Mouse (Mus musculus) thymus, adult 18-20 months (tissue): ENCODE measurements around the gene Ryr1.

ENCODE experiments used
- DNase-seq, 2 experiments: peaks; one replicate each; pipeline ENCODE4 v3.0.0; 2022; ENCODE audit warnings: mixed read lengths in 2 of 2

Ryr1 gene

DNA sequence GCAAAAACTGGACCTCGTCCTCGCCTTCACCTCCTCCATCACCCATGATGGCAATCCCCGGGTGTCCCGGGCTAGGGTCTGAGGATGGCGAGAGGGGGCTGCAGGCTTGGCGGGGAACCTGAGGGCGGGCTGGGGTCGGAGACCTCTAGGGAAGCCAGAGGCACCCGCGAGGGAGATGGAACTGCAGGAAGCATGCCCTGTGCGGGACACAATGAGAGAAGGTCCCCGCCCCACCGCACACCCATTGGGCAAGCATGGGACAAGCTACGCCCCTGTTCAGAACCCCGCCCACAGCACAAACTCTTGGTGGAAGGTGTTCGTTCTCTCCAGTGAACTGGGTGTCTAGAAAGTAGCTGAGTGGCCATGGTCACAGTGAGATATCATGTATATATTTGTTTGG, at the start of gene Ryr1:
Gene Ryr1 (minus strand): TSS at position 210 of the 400 bp plus-strand sequence.
- DNase-seq = peak; percentile 44 to 48

DNA sequence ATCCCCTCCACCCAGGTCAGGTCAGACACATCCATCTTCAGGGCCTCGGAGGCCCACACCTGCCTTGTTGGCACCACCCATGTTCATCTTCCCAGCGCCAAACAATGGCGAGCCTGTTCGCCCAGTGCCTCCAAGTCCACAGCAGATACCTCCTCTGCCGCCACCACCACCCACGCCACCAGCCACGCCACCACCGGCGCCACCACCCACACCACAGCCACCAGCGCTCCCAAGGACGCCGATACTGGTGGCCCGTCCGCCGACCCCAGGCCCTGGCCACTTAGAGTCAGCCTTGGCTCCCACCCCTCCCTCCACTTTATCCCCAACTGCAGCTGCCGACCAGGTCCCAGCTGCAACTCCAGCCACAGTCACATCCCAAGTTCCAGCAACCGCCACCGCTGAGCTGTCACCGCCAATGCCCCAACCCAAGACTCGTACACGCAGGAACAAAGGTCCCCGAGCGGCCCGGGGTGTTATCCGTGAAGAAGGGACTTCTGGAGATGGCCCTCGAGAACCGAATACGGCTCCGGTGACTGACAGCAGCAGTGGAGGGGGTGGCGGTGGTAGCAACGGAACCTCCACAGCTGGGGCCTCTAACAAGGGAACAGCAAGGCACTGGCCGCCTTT, 47.5 kb upstream of the Ryr1 start:
- no peak for DNase-seq

DNA sequence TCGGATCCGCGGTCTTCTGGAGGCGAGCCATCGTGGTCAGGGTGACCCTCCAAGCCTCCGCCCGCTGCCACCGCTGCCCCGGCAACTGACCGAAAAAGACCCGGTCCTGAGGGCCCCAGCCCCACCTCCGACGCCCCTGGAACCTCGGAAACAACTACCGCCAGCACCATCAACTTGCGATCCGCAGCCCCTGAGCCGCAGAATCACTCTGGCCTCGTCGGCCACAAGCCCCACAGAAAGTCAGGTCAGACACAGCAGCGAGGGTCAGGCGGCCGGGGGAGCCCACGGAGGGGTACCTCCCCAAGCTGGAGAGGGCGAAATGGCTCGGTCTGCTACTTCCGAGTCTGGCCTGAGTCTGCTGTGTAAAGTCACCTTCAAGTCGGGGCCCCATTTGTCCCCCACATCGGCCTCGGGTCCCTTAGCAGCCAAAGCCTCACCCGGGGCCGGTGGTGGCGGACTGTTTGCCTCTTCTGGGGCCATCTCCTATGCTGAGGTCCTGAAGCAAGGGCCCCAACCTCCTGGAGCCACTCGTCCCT, 46.7 kb upstream of the Ryr1 start:
- no peak for DNase-seq

DNA sequence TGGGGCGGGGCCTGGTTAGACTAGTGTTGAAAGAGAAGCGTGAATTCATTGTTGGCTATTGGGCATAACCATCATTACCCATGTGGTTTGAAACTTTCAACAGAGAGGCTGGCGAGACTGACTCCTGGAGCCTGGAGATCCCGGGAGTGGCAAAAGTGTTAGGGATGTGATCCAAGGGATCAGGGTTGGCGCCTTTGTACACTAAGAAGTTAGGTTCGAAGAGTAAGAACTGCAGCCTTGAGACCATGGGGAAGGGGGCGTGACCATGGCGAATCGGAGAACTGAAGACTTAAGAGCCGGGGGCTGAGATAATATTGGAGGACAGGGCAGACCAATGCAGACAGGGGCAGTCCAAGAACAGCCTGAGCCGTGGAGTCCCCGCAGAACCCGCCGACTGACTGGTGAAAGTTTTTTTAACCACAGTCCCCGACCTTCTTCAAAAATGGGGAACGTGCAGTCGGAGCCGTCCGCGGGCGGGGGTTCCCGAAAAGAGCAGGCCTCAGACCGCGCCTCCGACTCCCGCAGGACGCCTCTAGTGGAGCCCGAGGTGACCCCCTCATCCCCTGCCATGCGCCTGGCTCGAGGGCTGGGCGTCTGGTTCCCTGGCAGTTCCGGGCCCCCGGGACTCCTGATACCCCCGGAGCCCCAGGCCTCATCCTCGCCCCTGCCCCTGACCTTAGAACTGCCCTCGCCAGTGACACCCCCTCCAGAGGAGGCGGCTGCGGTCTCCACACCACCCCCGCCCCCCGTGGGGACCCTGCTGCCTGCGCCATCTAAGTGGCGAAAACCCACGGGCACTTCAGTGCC, 46.0 kb upstream of the Ryr1 start:
- no peak for DNase-seq

DNA sequence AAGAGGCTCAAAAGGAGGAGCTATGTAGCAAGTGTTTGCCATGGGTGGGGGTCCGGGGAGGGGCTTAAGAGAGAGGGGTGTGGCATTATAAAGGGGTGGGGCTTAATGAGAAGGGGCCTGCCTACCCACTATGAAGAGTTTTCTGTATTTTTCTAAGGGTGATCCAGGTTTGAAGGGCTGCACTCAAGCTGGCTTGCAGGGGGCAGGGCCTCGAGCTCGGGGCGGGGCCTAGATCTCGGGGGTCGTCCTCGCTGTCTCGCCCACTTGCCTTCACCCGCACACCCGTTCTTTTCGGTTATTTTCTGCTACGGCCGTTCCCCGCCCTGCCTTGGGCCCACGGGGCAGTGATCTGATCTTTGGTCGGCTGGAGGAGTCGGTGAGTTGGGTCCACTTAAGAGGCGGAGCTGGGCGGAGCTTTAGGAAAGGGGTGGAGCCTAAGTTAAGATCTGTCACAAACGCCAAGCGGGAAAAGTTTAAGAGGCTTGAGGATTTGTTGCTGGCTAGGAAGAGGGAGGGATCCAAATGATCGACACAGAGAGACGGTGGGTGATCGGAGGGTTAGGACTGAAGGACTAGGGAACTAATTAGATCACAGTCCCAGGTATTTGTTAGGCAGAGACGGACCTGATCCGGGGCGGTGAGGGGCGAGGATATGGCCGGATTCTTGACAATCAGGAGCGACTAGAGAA, 45.2 kb upstream of the Ryr1 start, which contains the start of the genes Ggn and Spred3:
Gene Ggn (plus strand): TSS at position 145 of the 689 bp plus-strand sequence.
Gene Spred3 (minus strand): TSS at position 346 of the 689 bp plus-strand sequence.
- DNase-seq = no peak

DNA sequence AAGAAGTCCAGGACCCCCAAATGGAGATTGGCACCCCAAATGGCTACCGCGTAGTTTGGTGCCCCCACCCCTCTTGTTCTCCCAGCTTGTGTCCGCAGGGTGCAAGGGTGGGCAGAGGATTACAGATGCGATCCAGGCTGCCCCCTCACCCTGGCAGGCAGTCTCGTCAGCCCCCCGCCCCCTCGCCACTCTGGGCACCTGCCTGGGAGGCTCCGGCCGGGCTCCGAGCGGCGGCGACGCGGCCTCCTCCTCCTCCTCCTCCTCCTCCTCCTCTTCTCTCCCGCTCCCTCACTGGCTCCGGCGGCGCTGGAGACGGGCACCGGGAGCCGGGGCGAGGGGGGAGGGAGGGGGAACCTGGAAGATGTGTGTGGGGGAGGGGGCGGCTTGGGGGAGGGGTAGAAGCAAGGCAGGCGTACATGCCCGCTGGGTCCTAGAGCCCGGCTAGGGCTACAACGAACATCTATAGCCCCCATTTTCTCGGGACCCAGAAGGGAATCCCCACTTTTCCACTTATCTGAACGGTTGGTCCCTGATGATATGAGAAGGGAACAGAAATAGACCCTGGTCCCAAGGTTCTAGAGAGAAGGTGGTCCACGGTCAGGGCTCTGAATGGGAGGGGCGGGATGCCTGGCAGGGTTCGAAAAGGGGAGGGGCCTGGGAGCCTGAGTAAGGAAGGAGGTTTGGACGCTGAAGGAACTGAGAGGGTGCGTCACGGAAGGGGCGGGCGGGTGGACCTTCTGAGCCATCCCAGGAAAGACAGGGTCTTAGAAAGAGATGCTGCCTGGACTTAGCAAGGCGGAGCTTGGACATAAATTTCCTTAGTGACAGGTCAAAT, 44.5 kb upstream of the Ryr1 start:
- peak in 1 of 2 experiments; percentile 20 for DNase-seq

DNA sequence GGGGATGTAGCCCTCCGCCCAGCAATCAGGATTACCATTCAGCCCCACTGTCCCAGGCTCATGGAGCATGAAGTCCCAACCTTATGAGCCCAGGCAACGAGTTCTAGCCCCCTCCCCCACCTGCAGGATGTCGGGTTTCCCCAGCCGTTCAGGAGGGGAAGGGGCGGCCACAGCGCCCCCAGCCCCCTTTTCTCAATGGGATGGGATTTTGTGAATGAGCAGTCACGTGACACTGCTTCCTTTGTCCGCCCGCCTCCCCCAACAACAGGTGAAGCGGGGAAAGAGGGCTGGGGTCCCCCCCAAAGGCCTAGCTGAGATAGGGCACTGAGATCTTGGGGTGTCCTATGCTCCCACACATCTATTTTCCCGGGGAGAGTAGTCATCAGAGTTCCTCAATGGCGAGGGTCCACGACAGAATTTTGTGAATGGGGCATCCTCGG, 43.8 kb upstream of the Ryr1 start:
- no peak for DNase-seq

DNA sequence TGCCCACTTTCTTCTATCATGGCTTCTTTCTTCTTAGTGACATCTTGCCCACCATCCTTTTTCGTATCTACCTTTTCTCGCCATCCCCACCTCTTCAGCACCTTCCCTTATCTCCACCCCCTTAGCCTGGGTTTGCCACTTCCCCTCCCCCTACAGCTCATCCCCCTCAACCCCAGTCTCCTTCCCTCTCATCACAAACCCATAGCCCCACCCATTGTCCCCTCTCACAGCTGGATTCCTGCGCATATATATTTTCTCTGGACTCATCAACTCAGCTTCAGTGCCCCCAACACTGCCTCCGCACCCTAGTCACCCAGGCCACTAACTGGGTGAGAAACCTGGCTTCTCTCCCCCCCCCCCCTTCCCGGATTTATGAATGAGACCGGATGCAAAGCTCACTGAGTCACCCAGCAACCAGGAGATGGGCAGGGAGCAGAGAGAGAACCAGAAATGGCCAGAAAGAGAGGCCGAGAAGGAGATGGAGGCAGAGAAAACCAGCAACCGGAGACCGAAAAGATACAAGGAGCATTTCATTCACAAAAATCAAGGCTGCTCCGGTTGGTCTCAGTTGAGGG, 43.2 kb upstream of the Ryr1 start:
- no peak for DNase-seq

DNA sequence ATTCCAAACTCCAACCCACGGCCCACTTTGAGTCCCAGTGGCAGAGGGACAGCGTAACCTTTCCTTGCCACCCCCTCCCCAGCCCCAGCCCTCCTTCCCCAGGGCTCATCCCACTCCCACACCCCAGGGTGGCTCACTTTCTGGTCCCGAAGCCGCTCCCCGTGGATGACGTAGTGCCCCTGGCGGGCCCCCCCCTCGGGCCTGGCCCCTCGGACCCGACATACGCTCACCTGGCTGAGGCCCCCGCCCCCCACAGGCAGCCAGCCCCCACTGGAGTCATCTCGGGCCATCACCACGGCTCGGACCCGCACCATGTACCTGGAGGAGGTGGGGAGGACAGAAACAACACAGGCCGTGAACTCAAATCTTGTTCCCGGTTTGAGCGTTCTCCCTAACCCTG, 42.7 kb upstream of the Ryr1 start:
- no peak for DNase-seq

DNA sequence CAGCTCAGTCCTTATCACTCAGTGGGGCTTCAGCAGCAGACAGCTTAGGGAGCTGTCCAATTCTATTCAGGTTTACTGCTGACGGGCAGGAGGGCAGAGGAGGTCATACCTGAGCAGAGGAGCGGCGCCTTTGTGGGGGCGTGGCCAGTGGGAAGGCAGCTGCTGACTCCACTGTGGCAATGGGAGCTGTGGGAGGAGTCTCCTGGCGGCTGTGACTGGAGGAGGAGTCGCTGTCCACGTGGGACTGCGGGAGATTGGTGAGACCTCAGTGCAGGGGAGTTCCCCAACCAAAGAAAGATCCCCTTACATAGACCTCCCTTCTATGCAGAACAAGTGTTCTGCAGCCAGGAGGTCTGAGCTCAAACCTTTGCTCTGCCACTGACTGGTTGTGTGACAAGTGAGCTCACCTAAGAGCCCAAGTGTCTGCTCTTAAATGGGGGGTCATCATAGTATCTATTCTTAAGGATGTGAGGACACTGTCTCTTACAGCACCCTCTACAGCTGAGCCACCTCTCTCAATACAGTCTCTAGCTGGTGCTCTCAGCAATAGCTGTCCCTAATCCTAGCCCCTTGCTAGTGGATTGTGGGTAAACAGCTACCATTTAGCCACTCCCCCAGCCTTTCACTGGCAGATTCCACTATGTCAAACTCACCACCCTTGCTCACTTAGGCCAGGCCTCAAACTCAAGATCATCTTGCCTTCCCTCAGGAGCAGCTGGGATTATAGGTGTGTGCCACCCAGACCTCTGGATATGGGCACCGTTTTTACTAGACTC, 38.0 kb upstream of the Ryr1 start:
- DNase-seq = no peak

DNA sequence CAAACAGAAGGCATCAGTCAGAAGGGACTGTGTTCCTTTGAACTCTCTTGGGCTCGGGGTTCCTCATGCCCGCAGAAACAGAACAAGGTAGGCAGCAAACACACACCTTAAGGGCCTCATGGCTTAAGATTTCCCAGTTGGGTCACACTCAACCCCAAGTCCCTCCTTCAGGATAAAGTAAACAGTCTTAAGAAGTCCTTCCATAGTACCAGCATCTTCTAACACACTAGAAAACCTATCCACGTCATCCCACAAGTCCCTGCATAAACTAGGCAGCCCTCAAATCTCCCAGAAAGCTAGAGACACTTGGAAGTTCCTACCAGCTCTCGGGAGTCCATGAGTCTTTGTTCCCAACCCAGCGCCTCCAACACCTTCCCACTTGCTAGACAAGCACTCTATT, 37.3 kb upstream of the Ryr1 start:
- no peak for DNase-seq

DNA sequence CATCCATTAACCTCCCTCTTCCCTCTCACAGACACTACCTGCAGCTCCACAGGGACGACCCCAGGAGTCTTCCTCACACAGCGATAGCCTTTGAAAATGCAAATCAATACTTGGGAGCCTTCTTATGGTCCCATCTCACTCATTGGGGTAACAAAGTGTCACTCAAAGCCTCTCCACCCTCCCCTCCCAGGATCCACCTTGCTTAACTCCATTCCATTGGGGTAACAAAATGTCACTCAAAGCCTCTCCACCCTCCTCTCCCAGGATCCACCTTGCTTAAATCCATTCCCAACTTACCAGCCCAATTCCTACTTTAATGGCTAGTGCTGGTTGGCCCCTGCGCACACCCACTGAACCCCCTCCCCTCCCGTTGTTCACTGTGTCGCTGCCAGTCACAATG, 33.3 kb upstream of the Ryr1 start:
- no peak for DNase-seq

DNA sequence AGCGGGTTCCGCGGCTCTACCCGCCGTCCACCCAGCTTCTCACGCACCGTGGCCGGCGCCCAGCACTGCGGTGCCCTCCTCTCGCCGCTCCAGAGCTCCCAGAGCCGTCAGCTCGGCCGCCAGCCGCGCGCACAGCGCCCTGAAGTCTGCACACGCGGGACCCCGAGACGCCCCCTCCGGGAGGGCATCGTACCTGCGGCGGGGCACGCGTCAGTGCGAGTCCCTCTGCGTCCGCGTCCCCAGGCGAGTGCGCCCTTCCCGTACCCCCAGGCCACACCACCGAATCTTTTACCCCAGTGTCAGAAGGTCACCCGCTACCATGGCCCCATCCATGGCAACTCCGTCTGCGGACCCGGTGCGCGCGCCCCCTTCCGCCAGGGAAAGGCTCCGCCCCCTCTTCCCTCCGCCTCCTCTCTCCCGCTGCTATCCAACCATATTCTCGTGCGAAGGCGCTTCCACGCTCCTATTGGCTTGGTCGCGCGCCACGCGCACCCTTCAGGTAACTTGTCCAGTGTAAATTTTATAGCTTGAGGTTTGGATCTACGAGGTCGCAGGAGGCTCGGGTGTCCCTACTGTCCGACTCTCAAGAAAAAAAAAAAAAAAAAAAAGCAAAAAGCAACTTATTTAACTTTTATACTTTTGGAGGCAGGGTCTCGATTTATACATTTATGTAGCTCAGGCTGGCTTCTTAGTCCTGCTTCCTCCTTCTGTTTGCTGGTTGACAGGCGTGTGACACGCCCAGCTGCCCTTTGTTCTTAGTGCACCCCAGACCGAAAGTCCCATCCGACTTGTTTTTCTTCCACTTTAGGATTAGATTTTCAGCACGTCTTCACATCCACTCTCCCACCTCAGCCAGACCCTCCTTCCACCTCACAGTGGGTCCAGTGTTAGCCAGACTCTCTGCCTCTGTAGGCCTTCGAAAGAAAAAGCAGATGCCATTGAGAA, 31.1 kb upstream of the Ryr1 start, which contains the start of gene Fam98c:
Gene Fam98c (minus strand): TSS at position 397 of the 945 bp plus-strand sequence.
- peak; percentile 75 to 81 for DNase-seq

DNA sequence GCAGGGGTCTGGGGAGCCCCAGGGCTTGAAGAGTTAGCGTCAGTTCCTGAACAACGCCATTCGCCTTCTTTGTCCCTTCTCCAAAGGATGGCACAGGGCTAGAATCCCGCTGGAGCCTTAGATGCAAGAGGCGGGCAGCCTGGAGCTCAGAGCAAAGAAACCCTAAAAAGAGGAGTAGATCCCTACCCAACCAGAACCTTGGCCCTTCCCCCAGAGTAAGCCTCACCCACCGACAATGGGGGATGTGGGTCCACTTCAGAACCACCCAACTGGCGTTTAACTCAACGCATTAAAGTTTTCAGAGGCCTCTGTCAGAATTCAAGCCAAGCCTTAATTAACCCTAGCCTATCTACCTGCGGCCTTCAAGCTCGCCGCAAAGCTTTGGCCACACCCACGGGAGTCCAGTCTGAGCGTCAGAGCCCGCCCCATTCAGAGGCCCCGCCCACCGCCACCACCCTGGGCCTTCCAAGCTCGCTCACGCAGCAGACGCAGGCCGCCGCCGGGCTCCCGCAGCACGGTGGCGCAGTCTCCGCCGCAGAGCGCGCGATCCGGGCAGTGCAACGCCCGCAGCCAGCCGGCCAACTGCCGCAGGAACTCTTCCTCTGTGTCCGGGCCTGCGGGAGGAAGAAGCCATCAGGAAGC, 30.3 kb upstream of the Ryr1 start:
- DNase-seq = peak; percentile 74 to 79

DNA sequence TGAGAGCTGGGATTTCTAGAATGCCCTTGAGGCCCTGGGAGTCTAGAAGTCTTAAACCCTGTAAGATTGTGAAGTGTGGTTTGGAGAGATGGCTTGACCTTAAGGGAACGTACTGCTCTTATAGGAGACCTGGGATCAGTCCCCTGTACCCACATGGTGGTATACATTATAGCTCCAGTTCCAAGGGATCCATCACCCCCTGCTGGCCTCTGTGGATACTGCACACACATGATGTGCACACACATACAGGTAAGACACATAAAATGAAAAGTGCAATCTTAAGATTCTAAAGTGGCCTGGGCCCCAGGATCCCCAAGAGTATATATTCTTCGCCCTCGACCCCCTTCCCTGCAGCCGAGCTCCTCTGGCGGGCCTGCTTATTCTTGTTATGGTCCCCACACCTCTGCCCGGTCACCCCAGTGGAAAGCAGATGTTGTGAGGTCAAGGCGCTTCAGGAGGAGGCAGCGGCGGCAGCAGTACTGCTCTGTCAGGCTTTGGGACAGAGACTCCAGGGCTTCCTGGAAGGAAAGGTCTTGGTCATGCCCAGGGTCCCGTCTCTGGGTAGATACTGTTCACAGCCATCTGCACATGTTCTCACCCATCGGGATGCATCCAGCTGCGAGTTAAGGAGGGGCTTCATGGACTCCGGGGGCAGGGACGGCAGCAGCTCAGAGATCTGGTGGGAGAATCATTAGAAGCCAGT, 29.2 kb upstream of the Ryr1 start:
- no peak for DNase-seq

DNA sequence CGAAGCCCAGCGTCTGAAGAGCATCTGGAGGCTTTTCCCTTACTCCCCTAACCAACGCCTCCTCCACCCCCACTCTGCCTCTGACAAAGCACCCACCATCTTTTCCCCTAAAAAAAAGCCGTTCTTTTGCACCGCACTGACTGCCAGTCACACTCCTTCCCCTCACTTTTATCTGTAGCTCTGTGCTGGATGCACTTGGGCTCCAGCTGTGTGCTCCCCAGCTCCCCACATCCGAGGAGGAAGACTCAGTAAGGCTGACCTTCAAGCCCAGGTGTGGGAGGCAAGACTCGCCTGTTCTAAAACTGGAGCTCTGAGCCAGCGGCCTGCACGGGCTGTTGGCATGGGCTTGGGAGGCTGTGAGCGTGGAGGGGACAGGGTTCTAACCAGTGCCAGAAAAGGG, 26.5 kb upstream of the Ryr1 start:
- DNase-seq = no peak

DNA sequence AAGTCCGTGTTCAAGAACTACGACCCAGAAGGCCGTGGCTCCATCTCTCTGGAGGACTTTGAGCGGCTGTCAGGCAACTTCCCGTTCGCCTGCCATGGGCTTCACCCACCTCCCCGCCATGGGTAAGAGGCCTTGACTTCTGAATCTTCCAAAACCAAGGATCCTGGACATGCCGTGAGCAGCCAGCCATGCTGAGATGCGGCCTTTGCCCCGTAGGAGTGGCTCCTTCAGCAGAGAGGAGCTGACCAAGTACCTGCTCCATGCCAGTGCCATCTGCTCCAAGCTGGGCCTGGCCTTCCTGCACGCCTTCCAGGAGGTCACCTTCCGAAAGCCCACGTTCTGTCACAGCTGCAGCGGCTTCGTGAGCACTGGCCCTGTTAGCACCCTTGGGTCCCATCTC, 23.8 kb upstream of the Ryr1 start:
- DNase-seq = no peak

DNA sequence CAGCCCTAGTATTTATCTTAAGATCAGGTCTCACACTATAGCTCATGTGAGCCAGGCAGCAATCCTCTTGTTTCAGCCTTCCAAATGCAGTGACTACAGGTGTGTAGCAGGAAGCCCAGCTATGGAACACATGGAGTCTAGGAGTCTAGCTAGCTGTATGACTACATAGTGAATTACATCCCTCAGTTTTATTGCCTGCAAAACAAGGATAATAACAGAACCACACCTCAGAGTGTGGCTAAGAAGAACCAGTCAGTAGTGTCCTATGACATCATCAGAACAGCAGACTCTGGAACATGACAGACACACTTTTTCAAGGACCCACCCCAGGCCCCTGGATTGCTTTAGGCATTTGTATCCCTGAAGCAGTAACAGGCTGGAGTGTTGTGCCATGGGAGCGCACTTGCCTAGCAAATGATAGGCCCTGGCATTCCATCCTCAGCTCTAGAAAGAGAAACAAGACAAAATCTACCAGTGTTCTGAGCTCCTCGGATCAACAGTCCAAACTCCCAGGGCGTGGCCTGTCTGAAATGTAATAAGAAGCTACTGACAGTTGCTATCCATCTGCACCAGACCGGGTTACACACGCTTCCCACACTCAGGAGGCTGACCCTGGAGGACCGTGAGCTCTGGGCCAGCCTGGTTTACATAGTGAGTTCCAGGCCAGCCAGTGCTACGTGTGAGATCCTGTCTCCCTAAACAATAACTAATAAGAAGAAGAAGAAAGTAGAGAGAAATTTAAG, 21.8 kb upstream of the Ryr1 start:
- no peak for DNase-seq
